Mouse (Mus musculus) cortical plate, adult 2 months (tissue): ENCODE results near the gene Tssk6.

Experiments
- CTCF ChIP-seq: fragments of 200-500 bp; IDR thresholded peaks from 2 replicates; pipeline ENCODE4 v1.5.1; 2011; ENCODE audit warnings: mild to moderate bottlenecking, control low read depth, low read length; ENCODE audit not compliant: insufficient read depth; ENCODE audit errors: extremely low read depth
- POLR2A ChIP-seq: fragments of 200-500 bp; IDR thresholded peaks from 2 replicates; pipeline ENCODE4 v1.6.1; 2011; ENCODE audit warnings: mild to moderate bottlenecking, low read length, control low read depth; ENCODE audit not compliant: insufficient read depth; ENCODE audit errors: extremely low read depth

DNA sequence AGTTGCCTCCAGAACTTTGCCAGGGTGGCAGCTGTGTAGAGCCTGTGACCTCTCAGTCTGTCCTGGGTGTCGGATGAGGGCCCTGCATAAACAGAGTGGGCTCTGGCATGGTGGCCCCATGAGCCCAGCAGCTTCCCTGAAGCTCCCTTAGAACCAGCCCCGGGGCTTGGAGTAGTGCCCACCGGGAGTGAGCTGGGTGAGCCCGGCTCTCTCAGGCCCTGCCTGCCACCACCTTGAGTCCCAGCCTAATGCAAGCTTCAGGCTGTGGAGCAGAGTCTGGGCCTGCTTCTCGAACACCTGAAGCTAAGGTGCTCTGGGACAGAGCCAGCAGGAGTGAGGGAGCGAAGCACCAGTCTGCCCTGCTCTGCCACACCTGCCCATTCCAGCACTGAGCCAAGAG is 31.1 kb upstream of the Tssk6 start:
- TF ChIP-seq CTCF: no peak
- no peak for TF ChIP-seq POLR2A
